Mouse (Mus musculus): Measurements from ENCODE around the gene Diexf. TPM values are rescaled to one million over a fixed set of nuclear protein-coding genes. Genes with fewer than 3 reads are reported as not detected.
A peak's percentile ranks its signal among the peaks of the same experiment; 100 is the strongest.

Gene Diexf
- 8.5 and 10.7 TPM in 2 replicates for polyA plus RNA-seq (2014; fragmentation: Nextera tagmentation; extraction: Ambion mirVana)

- H3K4me1 ChIP-seq (ENCODE audit: control insufficient read depth, insufficient read depth, low read length) = peaks cover 8% of the 10 kb centered on the region; the same call in 1 of the 2 replicates
- ATAC-seq (ENCODE audit: low FRiP score) (peak; percentile 94), DNase-seq (ENCODE audit: low spot score, missing footprints) (peak; percentile 100)
- under 1% methylated on average over 61 of the region's 61 CpGs for WGBS
- H3K27ac ChIP-seq (ENCODE audit: low read depth, low read length) = no peak within 1 kb of the TSS
- H3K27me3 ChIP-seq (ENCODE audit: control insufficient read depth, insufficient read depth, low read length) = no peaks in the 10 kb centered on the region
- peak within 1 kb of the TSS; percentile 88 for H3K4me3 ChIP-seq (ENCODE audit: low read depth, low read length)
- H3K9ac ChIP-seq (ENCODE audit: low read length) = peak within 1 kb of the TSS; percentile 78
- no peaks in the 10 kb centered on the region for H3K9me3 ChIP-seq (ENCODE audit: control insufficient read depth, low read length)
- peaks cover 7% of the 10 kb centered on the region; the same call in 1 of the 2 replicates for H3K36me3 ChIP-seq (ENCODE audit: control insufficient read depth, insufficient read depth, low read length)
- peak within 1 kb of the TSS; percentile 50 for H3K4me2 ChIP-seq
Observed at GRCm38 (mm10) chr1:193129786-193130455, at the start of gene Diexf. Gene Diexf, minus strand, starts transcription at chr1:193130272.

GRCm38 (mm10) chr1:193174143-193174733, 44.2 kb upstream of the Diexf start:
- no peaks in the 10 kb centered on the region for H3K27me3 ChIP-seq (ENCODE audit: control insufficient read depth, insufficient read depth, low read length)
- H3K4me2 ChIP-seq = peak overlapping the region; percentile 61
- DNase-seq (ENCODE audit: low spot score, missing footprints) = no peak
- H3K4me1 ChIP-seq (ENCODE audit: control insufficient read depth, insufficient read depth, low read length) = peaks cover 5% of the 10 kb centered on the region; the same call in 1 of the 2 replicates
- no peak for ATAC-seq (ENCODE audit: low FRiP score)
- peak overlapping the region; percentile 60 for H3K4me3 ChIP-seq (ENCODE audit: low read depth, low read length)
- 91% methylated on average over 13 of the region's 13 CpGs for WGBS
- H3K9me3 ChIP-seq (ENCODE audit: control insufficient read depth, low read length) = no peaks in the 10 kb centered on the region
- no peak overlapping the region for H3K27ac ChIP-seq (ENCODE audit: low read depth, low read length)
- no peaks in the 10 kb centered on the region for H3K36me3 ChIP-seq (ENCODE audit: control insufficient read depth, insufficient read depth, low read length)
- peak overlapping the region; percentile 72 for H3K9ac ChIP-seq (ENCODE audit: low read length)

- DNase-seq (ENCODE audit: low spot score, missing footprints) (no peak), ATAC-seq (ENCODE audit: low FRiP score) (no peak)
- no peak overlapping the region for H3K27ac ChIP-seq (ENCODE audit: low read depth, low read length)
- no peaks in the 10 kb centered on the region for H3K9me3 ChIP-seq (ENCODE audit: control insufficient read depth, low read length)
- peak overlapping the region; percentile 60 for H3K4me3 ChIP-seq (ENCODE audit: low read depth, low read length)
- no peaks in the 10 kb centered on the region for H3K36me3 ChIP-seq (ENCODE audit: control insufficient read depth, insufficient read depth, low read length)
- WGBS = 25% methylated on average over 9 of the region's 9 CpGs
- H3K4me1 ChIP-seq (ENCODE audit: control insufficient read depth, insufficient read depth, low read length) = peaks cover 5% of the 10 kb centered on the region; the same call in 1 of the 2 replicates
- H3K9ac ChIP-seq (ENCODE audit: low read length) = peak overlapping the region; percentile 72
- no peaks in the 10 kb centered on the region for H3K27me3 ChIP-seq (ENCODE audit: control insufficient read depth, insufficient read depth, low read length)
- H3K4me2 ChIP-seq = peak overlapping the region; percentile 61
Observed at GRCm38 (mm10) chr1:193173810-193174129, 43.7 kb upstream of the Diexf start.

DNA sequence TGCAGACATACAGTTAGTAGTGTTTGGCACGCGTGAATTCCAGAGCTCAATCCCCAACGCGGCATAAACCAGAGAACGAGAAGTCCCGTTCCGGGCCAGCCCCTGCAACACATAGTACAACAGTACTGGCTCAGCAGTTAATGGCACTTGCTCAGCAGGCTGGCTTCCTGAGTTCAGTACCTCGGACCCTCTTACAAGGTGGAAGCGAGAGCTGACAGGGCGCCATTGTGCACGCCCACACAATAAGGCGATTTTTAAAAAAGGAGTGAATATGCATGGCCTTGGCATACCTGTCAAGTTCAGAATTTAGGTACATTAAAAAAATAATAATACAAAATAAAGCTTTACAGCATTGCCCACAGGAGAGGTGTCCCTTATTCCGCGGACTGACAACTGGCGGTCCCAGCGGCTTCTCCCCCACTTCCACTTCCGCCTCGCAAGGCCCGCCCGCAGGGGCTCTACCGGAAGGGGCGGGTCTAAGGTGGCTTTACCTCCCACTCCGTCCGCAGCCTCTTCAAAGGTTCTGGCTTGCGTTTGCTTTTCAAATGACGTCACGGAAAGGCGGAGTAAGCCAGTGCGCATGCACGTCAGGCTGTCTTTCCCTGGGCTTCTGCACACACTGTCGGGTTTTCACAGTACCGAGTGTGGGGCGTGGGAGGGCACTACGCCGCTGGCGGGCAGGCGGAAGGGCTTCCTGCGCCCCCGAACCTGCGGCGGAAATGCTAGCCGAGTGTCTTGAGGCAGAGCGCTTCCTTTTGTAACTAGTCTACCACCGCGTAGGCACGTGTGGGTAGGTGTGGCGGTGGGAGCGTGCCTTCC, 43.1 kb upstream of the Diexf start:
- Histone ChIP-seq H3K4me3 (ENCODE audit: low read depth, low read length) (peak overlapping the region; percentile 60), H3K4me2 (peak overlapping the region; percentile 75), H3K27ac (ENCODE audit: low read depth, low read length) (no peak overlapping the region), H3K4me1 (ENCODE audit: control insufficient read depth, insufficient read depth, low read length) (peaks cover 5% of the 10 kb centered on the region; the same call in 1 of the 2 replicates), H3K27me3 (ENCODE audit: control insufficient read depth, insufficient read depth, low read length) (no peaks in the 10 kb centered on the region), H3K9me3 (ENCODE audit: control insufficient read depth, low read length) (no peaks in the 10 kb centered on the region), H3K9ac (ENCODE audit: low read length) (peak overlapping the region; percentile 73), H3K36me3 (ENCODE audit: control insufficient read depth, insufficient read depth, low read length) (no peaks in the 10 kb centered on the region)
- WGBS = 1% methylated on average over 48 of the region's 48 CpGs
- peak; percentile 100 for ATAC-seq (ENCODE audit: low FRiP score)
- DNase-seq (ENCODE audit: low spot score, missing footprints) = peak; percentile 99

GRCm38 (mm10) chr1:193169856-193170255, 39.8 kb upstream of the Diexf start:
- Histone ChIP-seq H3K4me3 (ENCODE audit: low read depth, low read length) (no peak overlapping the region), H3K4me2 (no peak overlapping the region), H3K9ac (ENCODE audit: low read length) (no peak overlapping the region), H3K4me1 (ENCODE audit: control insufficient read depth, insufficient read depth, low read length) (peaks cover 5% of the 10 kb centered on the region; the same call in 1 of the 2 replicates), H3K9me3 (ENCODE audit: control insufficient read depth, low read length) (no peaks in the 10 kb centered on the region), H3K27ac (ENCODE audit: low read depth, low read length) (no peak overlapping the region), H3K27me3 (ENCODE audit: control insufficient read depth, insufficient read depth, low read length) (no peaks in the 10 kb centered on the region), H3K36me3 (ENCODE audit: control insufficient read depth, insufficient read depth, low read length) (no peaks in the 10 kb centered on the region)
- ATAC-seq (ENCODE audit: low FRiP score) (no peak), DNase-seq (ENCODE audit: low spot score, missing footprints) (no peak)
- 91% methylated on average over 2 of the region's 2 CpGs for WGBS

- no peak for DNase-seq (ENCODE audit: low spot score, missing footprints)
- 88% methylated on average over 7 of the region's 7 CpGs for WGBS
- H3K4me2 ChIP-seq = no peak overlapping the region
Observed at GRCm38 (mm10) chr1:193169228-193169627, 39.2 kb upstream of the Diexf start.

DNA sequence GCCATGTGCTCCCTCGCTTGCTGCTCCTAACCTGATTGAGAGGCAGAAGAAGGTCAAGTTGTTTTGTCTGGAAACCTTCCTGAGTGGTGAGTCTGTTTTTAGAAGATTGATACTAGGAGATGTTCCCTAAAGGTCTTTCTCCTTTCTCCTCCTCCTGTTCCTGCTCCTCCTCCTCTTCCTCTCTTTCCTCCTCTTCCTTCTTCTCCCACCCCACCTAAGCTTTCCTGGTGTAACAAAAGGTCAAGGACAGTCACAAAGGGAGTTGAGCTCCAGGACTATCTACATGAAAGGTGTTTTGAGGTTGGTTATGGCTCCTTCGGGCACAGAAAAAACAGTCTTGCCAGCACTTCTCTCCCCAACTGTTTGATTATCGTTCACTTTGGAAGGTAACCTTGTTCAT, 37.7 kb upstream of the Diexf start, which contains the start of gene A130010J15Rik:
Gene A130010J15Rik, plus strand, starts transcription at position 301 of the 400 bp plus-strand sequence.
- H3K9ac ChIP-seq (ENCODE audit: low read length) = no peak within 1 kb of the TSS
- no peaks in the 10 kb centered on the region for H3K9me3 ChIP-seq (ENCODE audit: control insufficient read depth, low read length)
- no peak for ATAC-seq (ENCODE audit: low FRiP score)
- no peak within 1 kb of the TSS for H3K27ac ChIP-seq (ENCODE audit: low read depth, low read length)
- DNase-seq (ENCODE audit: low spot score, missing footprints) = no peak
- H3K36me3 ChIP-seq (ENCODE audit: control insufficient read depth, insufficient read depth, low read length) = no peaks in the 10 kb centered on the region
- H3K4me3 ChIP-seq (ENCODE audit: low read depth, low read length) = no peak within 1 kb of the TSS
- 0 out of 2 replicates have a peak, but pooled peaks cover 5% of the 10 kb centered on the region for H3K4me1 ChIP-seq (ENCODE audit: control insufficient read depth, insufficient read depth, low read length)
- no peak within 1 kb of the TSS for H3K4me2 ChIP-seq
- no peaks in the 10 kb centered on the region for H3K27me3 ChIP-seq (ENCODE audit: control insufficient read depth, insufficient read depth, low read length)
- 91% methylated on average over 3 of the region's 3 CpGs for WGBS

More at GRCm38 (mm10) chr1:193169228-193169627, 39.2 kb upstream of the Diexf start:
- Histone ChIP-seq H3K27ac (ENCODE audit: low read depth, low read length) (no peak overlapping the region), H3K4me1 (ENCODE audit: control insufficient read depth, insufficient read depth, low read length) (peaks cover 5% of the 10 kb centered on the region; the same call in 1 of the 2 replicates), H3K9me3 (ENCODE audit: control insufficient read depth, low read length) (no peaks in the 10 kb centered on the region), H3K4me3 (ENCODE audit: low read depth, low read length) (no peak overlapping the region), H3K27me3 (ENCODE audit: control insufficient read depth, insufficient read depth, low read length) (no peaks in the 10 kb centered on the region), H3K9ac (ENCODE audit: low read length) (no peak overlapping the region), H3K36me3 (ENCODE audit: control insufficient read depth, insufficient read depth, low read length) (no peaks in the 10 kb centered on the region)
- ATAC-seq (ENCODE audit: low FRiP score) = no peak

- Histone ChIP-seq H3K27ac (ENCODE audit: low read depth, low read length) (no peak overlapping the region), H3K9me3 (ENCODE audit: control insufficient read depth, low read length) (no peaks in the 10 kb centered on the region), H3K4me2 (peak overlapping the region; percentile 42), H3K9ac (ENCODE audit: low read length) (peak overlapping the region; percentile 38; the same call in 1 of the 2 replicates), H3K4me3 (ENCODE audit: low read depth, low read length) (no peak overlapping the region), H3K27me3 (ENCODE audit: control insufficient read depth, insufficient read depth, low read length) (no peaks in the 10 kb centered on the region), H3K36me3 (ENCODE audit: control insufficient read depth, insufficient read depth, low read length) (no peaks in the 10 kb centered on the region), H3K4me1 (ENCODE audit: control insufficient read depth, insufficient read depth, low read length) (0 out of 2 replicates have a peak, but pooled peaks cover 2% of the 10 kb centered on the region)
- DNase-seq (ENCODE audit: low spot score, missing footprints) (peak; percentile 96), ATAC-seq (ENCODE audit: low FRiP score) (peak; percentile 76)
- 16% methylated on average over 18 of the region's 18 CpGs for WGBS
Observed at GRCm38 (mm10) chr1:193160317-193161032, 30.4 kb upstream of the Diexf start.

Measured in midbrain, embryonic 11.5 days (tissue).